Mouse (Mus musculus): ENCODE measurements around the gene Nfkbid.

DNA sequence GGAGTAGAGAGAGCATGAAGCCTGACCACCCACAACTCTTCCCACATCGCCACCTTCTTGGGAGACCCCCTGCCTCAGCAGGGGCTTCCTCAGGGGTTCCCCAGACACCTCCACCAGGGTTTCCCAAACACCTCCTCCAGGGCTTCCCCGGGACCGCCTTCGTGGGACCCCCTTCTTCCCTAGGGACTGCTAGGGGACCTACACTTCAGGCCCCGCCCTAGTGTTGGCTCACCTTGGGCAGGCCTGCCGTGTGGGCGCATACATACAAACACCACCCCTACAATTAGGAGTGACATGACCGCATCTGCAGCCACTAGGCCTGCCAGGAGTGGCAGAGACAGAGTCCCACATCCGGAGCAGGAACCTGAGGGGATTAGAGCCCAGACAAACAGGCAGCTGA lies 3.7 kb upstream of the Nfkbid start:
- TF ChIP-seq CTCF (IDR thresholded peaks at IDR 0.05), result no peak
- TF ChIP-seq EP300 (IDR thresholded peaks at IDR 0.05), result no peak
